In the genomic region with DNA sequence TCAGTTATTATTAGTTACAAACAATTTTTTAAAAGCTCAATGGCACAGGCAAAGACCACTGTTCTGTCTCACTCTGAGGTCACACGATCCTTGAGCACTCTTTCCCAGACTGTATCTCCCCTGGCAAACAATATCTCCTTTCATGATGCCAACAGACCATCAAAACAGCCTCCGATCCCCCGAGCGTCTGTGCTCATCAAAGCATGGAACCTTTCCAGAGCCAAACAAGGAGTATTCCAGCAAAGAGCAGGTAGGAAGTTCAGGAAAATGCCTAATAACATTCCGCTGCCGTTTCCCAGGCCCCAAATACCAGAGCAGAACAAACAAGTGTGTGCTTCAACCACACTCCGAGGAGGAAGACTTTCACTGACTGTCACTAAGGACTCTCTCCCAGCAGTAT, we compare ENCODE assay signal across 9 mouse cellular contexts. TPM values are rescaled to one million over a fixed set of nuclear protein-coding genes. Genes with fewer than 3 reads are reported as not detected.
DNase-seq lines count a peak whose midpoint lies in the region; ATAC-seq and TF ChIP-seq lines count a peak whose summit lies in the region.
"Had no signal": no experiment of that assay in that cellular context is flagged by ENCODE, and none has a peak within 500 bp of the region (broad histone marks: within the 10 kb centered on the region; RNA-seq: fewer than 3 reads in every experiment).

No protein-coding gene starts in this region.

- intact Hi-C loops in heart, postnatal 36 days (cut with DNase I): no loop called here
- intact Hi-C loops in left cerebral cortex, postnatal 36 days (cut with DNase I): no loop called here

- DNase-seq in heart, embryonic 10.5 days (ENCODE audit: low spot score): no peak
- no peak for DNase-seq in heart, postnatal 36 days
- DNase-seq in lung, embryonic 14.5 days: no peak
- no peak for DNase-seq in lung, postnatal 10 days
- no peak for DNase-seq in midbrain, postnatal 0 days (ENCODE audit: low spot score)
- no peak for DNase-seq in frontal cortex, postnatal 10 days (ENCODE audit: low spot score in 2 of 2)
- DNase-seq in left cerebral cortex, postnatal 36 days (ENCODE audit: low spot score in 2 of 2): no peak
- DNase-seq: gastrocnemius, postnatal 36 days had no signal

- H3K27me3 ChIP-seq in heart, embryonic 10.5 days (ENCODE audit: insufficient read depth, poor library complexity, severe bottlenecking): no peaks in the 10 kb centered on the region
- H3K27me3 ChIP-seq in lung, embryonic 14.5 days (ENCODE audit: insufficient read depth, low read length): no peaks in the 10 kb centered on the region
- no peaks in the 10 kb centered on the region for H3K27me3 ChIP-seq in forebrain, embryonic 16.5 days (replicated peaks; ENCODE audit: control insufficient read depth, insufficient read depth, low read length)
- H3K27me3 ChIP-seq in midbrain, postnatal 0 days (ENCODE audit: insufficient read depth, low read length): no peaks in the 10 kb centered on the region

- no peak overlapping the region for H3K4me2 ChIP-seq in lung, embryonic 14.5 days
- peak overlapping the region; percentile 22; the same call in 1 of the 2 replicates for H3K4me2 ChIP-seq in forebrain, embryonic 16.5 days (ENCODE audit: low read length)
- no peak overlapping the region for H3K4me2 ChIP-seq in midbrain, postnatal 0 days (ENCODE audit: low read depth, low read length, poor library complexity, severe bottlenecking)

- peak overlapping the region; percentile 31; the same call in 1 of the 2 replicates for H3K27ac ChIP-seq in heart, embryonic 10.5 days
- peak overlapping the region; percentile 3; the same call in 1 of the 2 replicates for H3K27ac ChIP-seq in lung, embryonic 14.5 days (ENCODE audit: low read depth)
- no peak overlapping the region for H3K27ac ChIP-seq in forebrain, embryonic 16.5 days (ENCODE audit: low read length)
- peak overlapping the region; percentile 21; the same call in 1 of the 2 replicates for H3K27ac ChIP-seq in midbrain, postnatal 0 days (ENCODE audit: low read depth, low read length)

- no peak for ATAC-seq in lung, embryonic 14.5 days (ENCODE audit: insufficient read depth)
- peak; percentile 18; the same call in 1 of the 2 replicates for ATAC-seq in forebrain, embryonic 16.5 days
- ATAC-seq in midbrain, postnatal 0 days (ENCODE audit: low FRiP score): no peak

- H3K9me3 ChIP-seq in heart, embryonic 10.5 days: no peaks in the 10 kb centered on the region
- no peaks in the 10 kb centered on the region for H3K9me3 ChIP-seq in lung, embryonic 14.5 days (ENCODE audit: low read depth, low read length)
- H3K9me3 ChIP-seq in forebrain, embryonic 16.5 days (ENCODE audit: control insufficient read depth, low read length): no peaks in the 10 kb centered on the region
- no peaks in the 10 kb centered on the region for H3K9me3 ChIP-seq in midbrain, postnatal 0 days (ENCODE audit: low read length)

- TF ChIP-seq CTCF in lung, embryonic 14.5 days (IDR thresholded peaks at IDR 0.05; ENCODE audit: low read depth): no peak
- TF ChIP-seq CTCF in midbrain, postnatal 0 days (IDR thresholded peaks at IDR 0.05): no peak

- WGBS in heart, embryonic 10.5 days: 60% methylated on average over 7 of the region's 7 CpGs
- WGBS in lung, embryonic 14.5 days: 49% methylated on average over 7 of the region's 7 CpGs
- WGBS in forebrain, embryonic 16.5 days: 30% methylated on average over 7 of the region's 7 CpGs
- 50% methylated on average over 7 of the region's 7 CpGs for WGBS in midbrain, postnatal 0 days

- H3K4me1 ChIP-seq in heart, embryonic 10.5 days: peaks cover 58% of the 10 kb centered on the region
- peaks cover 15% of the 10 kb centered on the region for H3K4me1 ChIP-seq in lung, embryonic 14.5 days (ENCODE audit: insufficient read depth)
- peaks cover 28% of the 10 kb centered on the region for H3K4me1 ChIP-seq in forebrain, embryonic 16.5 days (replicated peaks; ENCODE audit: control insufficient read depth, insufficient read depth, low read length)
- H3K4me1 ChIP-seq in midbrain, postnatal 0 days (ENCODE audit: insufficient read depth, low read length): peaks cover 6% of the 10 kb centered on the region; the same call in 1 of the 2 replicates

- 0 out of 2 replicates have a peak, but pooled peaks cover 2% of the 10 kb centered on the region for H3K36me3 ChIP-seq in heart, embryonic 10.5 days
- H3K36me3 ChIP-seq in lung, embryonic 14.5 days (ENCODE audit: insufficient read depth): no peaks in the 10 kb centered on the region
- no peaks in the 10 kb centered on the region for H3K36me3 ChIP-seq in forebrain, embryonic 16.5 days (ENCODE audit: control insufficient read depth, insufficient read depth)
- H3K36me3 ChIP-seq in midbrain, postnatal 0 days (ENCODE audit: insufficient read depth, low read length): no peaks in the 10 kb centered on the region

- H3K9ac ChIP-seq in lung, embryonic 14.5 days: no peak overlapping the region
- no peak overlapping the region for H3K9ac ChIP-seq in forebrain, embryonic 16.5 days (replicated peaks; ENCODE audit: low read depth, low read length)
- no peak overlapping the region for H3K9ac ChIP-seq in midbrain, postnatal 0 days (replicated peaks; ENCODE audit: low read length, poor library complexity, severe bottlenecking)

- H3K4me3 ChIP-seq in heart, embryonic 10.5 days: no peak overlapping the region
- H3K4me3 ChIP-seq in lung, embryonic 14.5 days (ENCODE audit: low read depth, low read length): no peak overlapping the region
- no peak overlapping the region for H3K4me3 ChIP-seq in forebrain, embryonic 16.5 days (replicated peaks; ENCODE audit: low read length)
- H3K4me3 ChIP-seq in midbrain, postnatal 0 days (ENCODE audit: low read depth, low read length): no peak overlapping the region

RNA-seq across cellular contexts. Expression of a gene that starts 50.2 kb away (rescaled TPM):
- 24.8 and 37.6 TPM in 2 replicates for polyA plus RNA-seq in heart, embryonic 10.5 days (2016; fragmentation: Nextera tagmentation; extraction: Ambion mirVana)
- 10 to 100 TPM; 36.7 to 43.6 TPM for total RNA-seq in heart, postnatal 36 days (2021)
- polyA plus RNA-seq in lung, embryonic 14.5 days (2014; fragmentation: Nextera tagmentation; extraction: Ambion mirVana): 36.2 and 37.8 TPM in 2 replicates
- 10.6 and 11.8 TPM in 2 replicates for polyA plus RNA-seq in forebrain, embryonic 16.5 days (2015; fragmentation: Nextera tagmentation; extraction: Ambion mirVana)
- 18.3 and 20.5 TPM in 2 replicates for total RNA-seq in midbrain, postnatal 0 days (2014; rRNA removed)
- polyA plus RNA-seq in midbrain, postnatal 0 days (2015; fragmentation: Nextera tagmentation; extraction: Ambion mirVana): 8.7 TPM in 2 replicates
- total RNA-seq in left cerebral cortex, postnatal 36 days (2021): 10 to 100 TPM; 14.6 to 15.4 TPM
